Mouse (Mus musculus) liver, embryonic 16.5 days (tissue): ENCODE data around the gene Hes7. TPM values are rescaled to one million over a fixed set of nuclear protein-coding genes. Genes with fewer than 3 reads are reported as not detected.

Source experiments
- ATAC-seq: fragments of 200-750 bp; cut with Nextera tagmentation; 2 replicates; pipeline ENCODE4 v1.8.0; 2017; ENCODE audit warnings: low read depth, mild to moderate bottlenecking, moderate number of reproducible peaks, moderate library complexity
- H3K27ac ChIP-seq: fragments of 300-500 bp; sonication (generic); 2 replicates; pipeline ENCODE4 v1.5.1; 2014; ENCODE audit warnings: mild to moderate bottlenecking, low read length
- H3K27me3 ChIP-seq: fragments of 300-500 bp; sonication (generic); 2 replicates; pipeline ENCODE4 v1.6.1; 2014; ENCODE audit warnings: low read depth, low read length, mixed read lengths; ENCODE audit not compliant: control insufficient read depth, insufficient read depth
- H3K36me3 ChIP-seq: fragments of 300-500 bp; sonication (generic); 2 replicates; pipeline ENCODE4 v1.6.1; 2014; ENCODE audit warnings: mild to moderate bottlenecking; ENCODE audit not compliant: control insufficient read depth, insufficient read depth
- H3K4me1 ChIP-seq: fragments of 300-500 bp; sonication (generic); 2 replicates; pipeline ENCODE4 v1.6.1; 2014; ENCODE audit warnings: low read depth, low read length, mixed read lengths; ENCODE audit not compliant: control insufficient read depth
- H3K4me2 ChIP-seq: fragments of 300-500 bp; sonication (generic); 2 replicates; pipeline ENCODE4 v1.6.1; 2014; ENCODE audit warnings: low read depth, low read length, mixed read lengths
- H3K4me3 ChIP-seq: fragments of 300-500 bp; sonication (generic); 2 replicates; pipeline ENCODE4 v1.5.1; 2014; ENCODE audit warnings: low read depth, mild to moderate bottlenecking, low read length
- H3K9ac ChIP-seq: fragments of 300-500 bp; sonication (generic); 2 replicates; pipeline ENCODE4 v1.6.1; 2014; ENCODE audit warnings: low read depth, low read length
- H3K9me3 ChIP-seq: fragments of 300-500 bp; sonication (generic); replicated peaks from 2 replicates; pipeline ENCODE4 v1.6.1; 2016; ENCODE audit warnings: low read length; ENCODE audit not compliant: control insufficient read depth
- WGBS: fragments of 180-500 bp; shearing (Covaris S2); extraction: QIAGEN DNeasy Blood & Tissue Kit; methylation state at CpG from one replicate; pipeline ENCODE4 v1.1.7; 2014; ENCODE audit not compliant: insufficient replicate concordance; 5-methylcytosine and 5-hydroxymethylcytosine counted together
- polyA plus RNA-seq: library from polyadenylated mRNA; unstranded; fragments of >200 nt; fragmentation: Nextera tagmentation; extraction: Ambion mirVana; gene quantifications from 2 replicates; pipeline ENCODE4 v1.2.1, GENCODE M21; 2015

Hes7 gene
- polyA plus RNA-seq, 1 experiment from 2014 or later, result 0.07 TPM

GRCm38 (mm10) chr11:69111051-69111810 lies 9.0 kb upstream of the Hes7 start:
- H3K9me3 ChIP-seq, result no peaks in the 10 kb centered on the region
- ATAC-seq, result no peak
- H3K4me2 ChIP-seq, result peak overlapping the region; percentile 74
- peak overlapping the region; percentile 54 for H3K9ac ChIP-seq
- peaks cover 12% of the 10 kb centered on the region for H3K4me1 ChIP-seq
- peak overlapping the region; percentile 58 for H3K4me3 ChIP-seq
- WGBS, result 4% methylated on average over 21 of the region's 21 CpGs
- peaks cover 13% of the 10 kb centered on the region for H3K36me3 ChIP-seq
- no peak overlapping the region for H3K27ac ChIP-seq
- H3K27me3 ChIP-seq, result peaks cover 3% of the 10 kb centered on the region; the same call in 1 of the 2 replicates

GRCm38 (mm10) chr11:69111865-69112264 lies 8.3 kb upstream of the Hes7 start:
- Histone ChIP-seq H3K27ac (no peak overlapping the region), H3K4me3 (no peak overlapping the region), H3K27me3 (peaks cover 3% of the 10 kb centered on the region; the same call in 1 of the 2 replicates), H3K4me2 (no peak overlapping the region), H3K9ac (no peak overlapping the region), H3K9me3 (no peaks in the 10 kb centered on the region), H3K36me3 (peaks cover 12% of the 10 kb centered on the region), H3K4me1 (peaks cover 12% of the 10 kb centered on the region)
- WGBS, result 53% methylated on average over 4 of the region's 4 CpGs
- ATAC-seq, result no peak

DNA sequence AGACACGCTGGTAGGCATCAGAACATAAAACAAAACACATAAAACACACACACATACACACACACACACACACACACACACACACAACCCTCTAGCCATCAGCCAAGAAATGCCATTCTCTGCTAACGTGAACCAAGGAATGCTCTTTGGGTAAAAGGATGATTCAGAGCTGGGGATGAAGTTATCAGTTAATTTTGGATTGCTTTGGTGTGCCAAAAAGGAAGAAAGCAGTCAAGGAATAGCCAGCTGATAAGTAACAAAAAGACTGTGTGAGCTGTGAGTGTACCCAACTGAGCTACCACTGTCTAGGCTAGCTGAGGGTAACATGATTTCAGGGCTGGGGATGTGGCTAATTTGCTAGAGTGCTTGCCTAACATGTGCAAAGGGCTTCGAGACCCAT lies 6.2 kb upstream of the Hes7 start:
- Histone ChIP-seq H3K27ac (no peak overlapping the region), H3K4me2 (no peak overlapping the region), H3K9me3 (no peaks in the 10 kb centered on the region), H3K9ac (no peak overlapping the region), H3K4me3 (no peak overlapping the region), H3K27me3 (peaks cover 4% of the 10 kb centered on the region), H3K4me1 (peaks cover 27% of the 10 kb centered on the region), H3K36me3 (peaks cover 3% of the 10 kb centered on the region; the same call in 1 of the 2 replicates)
- 40% methylated on average over 3 of the region's 3 CpGs for WGBS
- ATAC-seq, result no peak

- Histone ChIP-seq H3K9me3 (no peaks in the 10 kb centered on the region), H3K4me3 (no peak overlapping the region), H3K27me3 (peaks cover 10% of the 10 kb centered on the region), H3K4me1 (peaks cover 33% of the 10 kb centered on the region), H3K27ac (no peak overlapping the region), H3K9ac (no peak overlapping the region), H3K4me2 (no peak overlapping the region), H3K36me3 (no peaks in the 10 kb centered on the region)
- WGBS, result 51% methylated on average over 3 of the region's 3 CpGs
- no peak for ATAC-seq
Observed at GRCm38 (mm10) chr11:69114621-69115020, 5.6 kb upstream of the Hes7 start.

GRCm38 (mm10) chr11:69116843-69117242 lies 3.4 kb upstream of the Hes7 start:
- H3K36me3 ChIP-seq, result no peaks in the 10 kb centered on the region
- H3K4me2 ChIP-seq, result 0 out of 2 replicates have a peak overlapping the region, but pooled peaks have one; percentile 97
- H3K4me1 ChIP-seq, result peaks cover 42% of the 10 kb centered on the region
- H3K27ac ChIP-seq, result no peak overlapping the region
- peaks cover 32% of the 10 kb centered on the region for H3K27me3 ChIP-seq
- no peak overlapping the region for H3K4me3 ChIP-seq
- ATAC-seq, result no peak
- 50% methylated on average over 5 of the region's 5 CpGs for WGBS
- no peak overlapping the region for H3K9ac ChIP-seq
- no peaks in the 10 kb centered on the region for H3K9me3 ChIP-seq

GRCm38 (mm10) chr11:69117737-69118695 lies 2.2 kb upstream of the Hes7 start:
- under 1% methylated on average over 44 of the region's 45 CpGs for WGBS
- Histone ChIP-seq H3K27me3 (peaks cover 43% of the 10 kb centered on the region), H3K4me3 (peak overlapping the region; percentile 73), H3K36me3 (no peaks in the 10 kb centered on the region), H3K9me3 (no peaks in the 10 kb centered on the region), H3K4me1 (peaks cover 53% of the 10 kb centered on the region), H3K9ac (peak overlapping the region; percentile 71), H3K4me2 (peak overlapping the region; percentile 97), H3K27ac (peak overlapping the region; percentile 46)
- ATAC-seq, result peak; percentile 30

DNA sequence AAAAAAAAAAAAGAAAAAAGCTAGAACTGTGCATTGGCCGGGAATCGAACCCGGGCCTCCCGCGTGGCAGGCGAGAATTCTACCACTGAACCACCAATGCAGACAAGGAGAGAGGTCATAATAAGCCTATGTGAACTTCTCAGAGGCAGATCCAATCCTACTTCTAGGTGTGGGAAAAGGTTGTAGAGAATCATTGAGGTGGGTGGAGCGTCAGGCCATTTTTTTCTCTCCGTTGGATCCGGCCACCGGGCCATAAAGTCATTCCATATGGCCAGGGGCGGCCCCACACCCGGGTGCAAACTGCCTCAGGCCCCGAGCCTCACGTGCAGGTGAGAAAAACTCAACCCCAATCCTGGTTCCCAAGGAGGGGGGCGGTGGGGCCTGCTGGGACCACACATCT lies 1.4 kb upstream of the Hes7 start:
- peak overlapping the region; percentile 97 for H3K4me2 ChIP-seq
- peak overlapping the region; percentile 73 for H3K4me3 ChIP-seq
- no peak overlapping the region for H3K27ac ChIP-seq
- peak; percentile 23; the same call in 1 of the 2 replicates for ATAC-seq
- H3K36me3 ChIP-seq, result no peaks in the 10 kb centered on the region
- no peaks in the 10 kb centered on the region for H3K9me3 ChIP-seq
- peak overlapping the region; percentile 71 for H3K9ac ChIP-seq
- H3K27me3 ChIP-seq, result peaks cover 43% of the 10 kb centered on the region
- peaks cover 55% of the 10 kb centered on the region for H3K4me1 ChIP-seq
- WGBS, result 2% methylated on average over 15 of the region's 15 CpGs

- no peaks in the 10 kb centered on the region for H3K9me3 ChIP-seq
- no peak overlapping the region for H3K9ac ChIP-seq
- peaks cover 55% of the 10 kb centered on the region for H3K4me1 ChIP-seq
- no peak overlapping the region for H3K27ac ChIP-seq
- peaks cover 43% of the 10 kb centered on the region for H3K27me3 ChIP-seq
- H3K4me3 ChIP-seq, result no peak overlapping the region; the same call in 1 of the 2 replicates
- WGBS, result 38% methylated on average over 14 of the region's 14 CpGs
- no peak for ATAC-seq
- H3K36me3 ChIP-seq, result no peaks in the 10 kb centered on the region
- peak overlapping the region; percentile 97 for H3K4me2 ChIP-seq
Observed at GRCm38 (mm10) chr11:69119446-69120155, 603 bp upstream of the Hes7 start.
